Mouse (Mus musculus) intestine, embryonic 16.5 days (tissue): ENCODE results near the gene Col13a1. TPM values are rescaled to one million over a fixed set of nuclear protein-coding genes. Genes with fewer than 3 reads are reported as not detected.

Source experiments
- ATAC-seq: fragments of 200-750 bp; cut with Nextera tagmentation; 2 replicates; pipeline ENCODE4 v1.8.0; 2017; ENCODE audit warnings: moderate TSS enrichment, moderate library complexity
- H3K27ac ChIP-seq: fragments of 300-500 bp; sonication (generic); 2 replicates; pipeline ENCODE4 v1.5.1; 2014; ENCODE audit warnings: mild to moderate bottlenecking, low read length
- H3K27me3 ChIP-seq: fragments of 300-500 bp; sonication (generic); replicated peaks from 2 replicates; pipeline ENCODE4 v1.6.1; 2014; ENCODE audit warnings: low read length, control low read depth, mixed read lengths; ENCODE audit not compliant: control insufficient read depth, insufficient read depth
- H3K36me3 ChIP-seq: fragments of 300-500 bp; sonication (generic); 2 replicates; pipeline ENCODE4 v1.6.1; 2014; ENCODE audit warnings: low read length, control low read depth; ENCODE audit not compliant: control insufficient read depth, insufficient read depth
- H3K4me1 ChIP-seq: fragments of 300-500 bp; sonication (generic); 2 replicates; pipeline ENCODE4 v1.6.1; 2014; ENCODE audit warnings: low read length, control low read depth, mixed read lengths; ENCODE audit not compliant: control insufficient read depth, insufficient read depth
- H3K4me2 ChIP-seq: fragments of 300-500 bp; sonication (generic); 2 replicates; pipeline ENCODE4 v1.6.1; 2014; ENCODE audit warnings: low read depth, low read length, control low read depth
- H3K4me3 ChIP-seq: fragments of 300-500 bp; sonication (generic); 2 replicates; pipeline ENCODE4 v1.5.1; 2014; ENCODE audit warnings: mild to moderate bottlenecking, low read length
- H3K9ac ChIP-seq: fragments of 300-500 bp; sonication (generic); 2 replicates; pipeline ENCODE4 v1.6.1; 2014; ENCODE audit warnings: low read depth, low read length
- H3K9me3 ChIP-seq: fragments of 300-500 bp; sonication (generic); 2 replicates; pipeline ENCODE4 v1.6.1; 2016; ENCODE audit warnings: low read length, control low read depth; ENCODE audit not compliant: control insufficient read depth
- WGBS: fragments of 180-500 bp; shearing (Covaris S2); extraction: QIAGEN DNeasy Blood & Tissue Kit; methylation state at CpG from one replicate; pipeline ENCODE4 v1.1.7; 2014; 5-methylcytosine and 5-hydroxymethylcytosine counted together
- polyA plus RNA-seq: library from polyadenylated mRNA; unstranded; fragments of >200 nt; fragmentation: Nextera tagmentation; extraction: Ambion mirVana; gene quantifications from 2 replicates; pipeline ENCODE4 v1.2.1, GENCODE M21; 2015

Gene Col13a1
- polyA plus RNA-seq, 1 experiment from 2014 or later = 4.5 TPM

DNA sequence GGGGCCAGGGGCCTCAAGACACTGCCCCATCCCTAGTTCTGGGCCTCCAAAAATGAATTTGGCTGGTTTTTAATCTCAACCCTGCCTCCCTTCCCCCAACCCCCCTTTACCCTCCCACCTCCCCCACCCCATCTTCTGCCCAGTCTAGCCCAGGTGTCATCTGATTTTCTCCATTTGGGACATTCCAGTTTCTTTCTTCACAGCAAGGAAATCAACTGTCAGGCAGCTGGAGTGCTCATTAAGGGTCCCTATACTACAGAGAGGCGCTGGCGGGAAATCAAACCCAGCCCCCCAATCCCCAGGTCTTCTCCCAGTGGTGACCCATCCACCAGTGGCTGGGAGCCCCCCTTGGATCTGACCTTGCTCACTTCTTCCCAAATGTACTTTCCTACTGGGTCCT lies 4.3 kb downstream of the Col13a1 start:
- Histone ChIP-seq H3K36me3 (no peaks in the 10 kb centered on the region), H3K4me2 (no peak overlapping the region), H3K9me3 (no peaks in the 10 kb centered on the region), H3K9ac (no peak overlapping the region), H3K27me3 (peaks cover 30% of the 10 kb centered on the region), H3K27ac (no peak overlapping the region), H3K4me3 (no peak overlapping the region), H3K4me1 (peaks cover 8% of the 10 kb centered on the region)
- WGBS = 89% methylated on average over 2 of the region's 2 CpGs
- ATAC-seq = no peak

DNA sequence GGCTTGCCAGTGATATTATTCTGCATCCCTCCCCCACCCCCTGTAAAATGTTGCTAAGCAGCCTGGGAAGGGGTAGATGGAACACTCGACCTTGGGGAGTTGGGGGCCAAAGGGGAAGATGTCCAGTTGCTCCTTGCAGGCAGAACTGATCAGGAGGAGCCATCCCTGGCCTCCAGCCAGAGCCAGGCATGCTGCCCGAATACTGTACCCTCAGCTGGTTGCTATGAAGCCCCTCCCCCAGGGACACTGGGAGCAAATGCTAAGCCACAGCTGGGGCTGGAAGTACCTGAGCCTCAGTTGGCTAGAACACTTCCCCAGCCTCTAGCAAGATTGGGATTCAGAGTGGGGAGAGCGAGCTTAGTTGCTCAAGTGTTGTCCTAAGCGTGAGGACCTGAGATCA lies 6.9 kb downstream of the Col13a1 start:
- no peak for ATAC-seq
- Histone ChIP-seq H3K27ac (no peak overlapping the region), H3K9me3 (no peaks in the 10 kb centered on the region), H3K4me1 (peaks cover 4% of the 10 kb centered on the region; the same call in 1 of the 2 replicates), H3K4me2 (no peak overlapping the region), H3K27me3 (0 out of 2 replicates have a peak, but pooled peaks cover 8% of the 10 kb centered on the region), H3K9ac (no peak overlapping the region), H3K36me3 (no peaks in the 10 kb centered on the region), H3K4me3 (no peak overlapping the region)
- WGBS = 24% methylated on average over 4 of the region's 4 CpGs

- H3K4me3 ChIP-seq = no peak overlapping the region
- H3K9me3 ChIP-seq = no peaks in the 10 kb centered on the region
- H3K36me3 ChIP-seq = no peaks in the 10 kb centered on the region
- H3K27me3 ChIP-seq = 0 out of 2 replicates have a peak, but pooled peaks cover 8% of the 10 kb centered on the region
- H3K27ac ChIP-seq = no peak overlapping the region
- no peak for ATAC-seq
- WGBS = 69% methylated on average over 7 of the region's 7 CpGs
- peaks cover 12% of the 10 kb centered on the region for H3K4me1 ChIP-seq
- no peak overlapping the region for H3K9ac ChIP-seq
- H3K4me2 ChIP-seq = no peak overlapping the region
Measured at GRCm38 (mm10) chr10:61968003-61968553, 10.8 kb downstream of the Col13a1 start.

- no peak overlapping the region for H3K9ac ChIP-seq
- peaks cover 11% of the 10 kb centered on the region for H3K4me1 ChIP-seq
- no peak overlapping the region for H3K27ac ChIP-seq
- no peak for ATAC-seq
- no peaks in the 10 kb centered on the region for H3K36me3 ChIP-seq
- 61% methylated on average over 3 of the region's 3 CpGs for WGBS
- no peak overlapping the region for H3K4me3 ChIP-seq
- no peak overlapping the region for H3K4me2 ChIP-seq
- H3K27me3 ChIP-seq = 0 out of 2 replicates have a peak, but pooled peaks cover 8% of the 10 kb centered on the region
- no peaks in the 10 kb centered on the region for H3K9me3 ChIP-seq
Measured at GRCm38 (mm10) chr10:61967207-61967606, 11.7 kb downstream of the Col13a1 start.

- no peaks in the 10 kb centered on the region for H3K9me3 ChIP-seq
- no peak overlapping the region for H3K4me2 ChIP-seq
- WGBS = 22% methylated on average over 7 of the region's 7 CpGs
- H3K9ac ChIP-seq = peak overlapping the region; percentile 33; the same call in 1 of the 2 replicates
- ATAC-seq = peak; percentile 38
- H3K4me1 ChIP-seq = peaks cover 8% of the 10 kb centered on the region
- H3K36me3 ChIP-seq = no peaks in the 10 kb centered on the region
- no peaks in the 10 kb centered on the region for H3K27me3 ChIP-seq
- H3K27ac ChIP-seq = no peak overlapping the region
- no peak overlapping the region for H3K4me3 ChIP-seq
Measured at GRCm38 (mm10) chr10:61965386-61965841, 13.5 kb downstream of the Col13a1 start.

DNA sequence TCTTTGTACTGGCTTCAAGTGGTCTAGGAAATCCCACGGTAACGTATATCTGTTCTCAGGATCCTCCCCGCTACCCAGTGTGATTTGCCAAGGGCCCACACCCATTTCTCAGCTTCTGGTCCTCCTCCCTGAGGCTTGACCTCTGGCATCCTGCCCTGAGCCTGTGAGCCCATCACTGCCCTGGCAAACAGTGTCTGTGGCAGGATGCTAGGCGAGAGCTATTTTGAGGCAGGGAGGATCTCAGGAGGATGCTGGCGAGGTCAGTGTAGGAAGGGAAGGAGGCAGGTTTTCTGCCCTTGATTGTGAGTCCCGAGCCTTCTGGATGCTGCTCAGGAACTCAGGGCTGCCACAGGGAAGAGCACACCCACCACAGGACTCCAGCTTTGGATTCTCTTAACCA lies 22.2 kb downstream of the Col13a1 start:
- Histone ChIP-seq H3K27me3 (no peaks in the 10 kb centered on the region), H3K36me3 (no peaks in the 10 kb centered on the region), H3K4me2 (no peak overlapping the region), H3K9me3 (no peaks in the 10 kb centered on the region), H3K4me3 (no peak overlapping the region), H3K4me1 (peaks cover 12% of the 10 kb centered on the region), H3K9ac (no peak overlapping the region), H3K27ac (no peak overlapping the region)
- 67% methylated on average over 6 of the region's 6 CpGs for WGBS
- ATAC-seq = no peak

DNA sequence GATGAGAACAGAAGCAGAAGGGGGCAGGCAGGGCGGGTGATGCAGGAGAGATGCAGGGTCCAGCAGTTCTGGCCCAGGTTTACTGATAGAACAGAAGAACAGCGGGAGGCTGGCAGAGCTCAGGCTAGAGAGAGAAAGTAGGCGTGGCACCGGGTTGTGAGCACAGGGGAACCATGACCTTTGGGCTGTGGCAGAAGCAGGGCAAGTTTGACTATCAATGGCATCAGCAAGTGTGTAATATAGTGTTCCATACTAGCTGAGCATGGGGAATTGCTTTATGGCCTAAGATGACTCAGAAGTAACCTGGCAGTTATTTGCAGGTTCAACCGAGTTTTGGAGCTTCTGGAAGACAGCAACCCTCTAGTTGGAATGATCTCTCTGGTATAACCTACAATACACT lies 25.0 kb downstream of the Col13a1 start:
- ATAC-seq = peak; percentile 94
- H3K27ac ChIP-seq = no peak overlapping the region
- H3K9ac ChIP-seq = no peak overlapping the region
- H3K4me1 ChIP-seq = peaks cover 12% of the 10 kb centered on the region
- no peaks in the 10 kb centered on the region for H3K27me3 ChIP-seq
- 64% methylated on average over 5 of the region's 5 CpGs for WGBS
- H3K4me3 ChIP-seq = no peak overlapping the region
- H3K9me3 ChIP-seq = no peaks in the 10 kb centered on the region
- H3K36me3 ChIP-seq = no peaks in the 10 kb centered on the region
- H3K4me2 ChIP-seq = no peak overlapping the region

DNA sequence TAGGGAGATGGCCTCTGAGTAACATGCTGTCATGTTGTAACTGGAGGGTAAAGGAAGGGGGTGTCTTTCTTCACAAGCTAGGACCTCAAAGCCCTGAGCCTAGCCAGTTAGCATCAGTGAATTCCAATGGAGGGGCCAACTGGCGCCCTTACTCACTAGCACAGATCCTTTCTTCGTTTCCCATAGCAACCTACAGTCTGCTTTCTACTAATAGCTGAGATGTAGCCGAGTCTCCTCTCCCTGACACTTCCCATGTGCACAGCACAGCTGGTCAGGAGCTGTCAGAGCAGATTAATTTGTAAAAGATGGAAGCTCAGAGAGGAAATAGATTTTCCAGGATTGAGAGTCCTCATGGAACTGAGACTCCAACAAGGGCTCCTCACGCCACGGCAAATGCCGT lies 29.4 kb downstream of the Col13a1 start:
- no peak for ATAC-seq
- no peak overlapping the region for H3K9ac ChIP-seq
- H3K9me3 ChIP-seq = no peaks in the 10 kb centered on the region
- no peaks in the 10 kb centered on the region for H3K36me3 ChIP-seq
- H3K4me1 ChIP-seq = peaks cover 9% of the 10 kb centered on the region
- H3K4me3 ChIP-seq = no peak overlapping the region
- no peaks in the 10 kb centered on the region for H3K27me3 ChIP-seq
- no peak overlapping the region for H3K4me2 ChIP-seq
- H3K27ac ChIP-seq = no peak overlapping the region
- WGBS = 47% methylated on average over 6 of the region's 6 CpGs

DNA sequence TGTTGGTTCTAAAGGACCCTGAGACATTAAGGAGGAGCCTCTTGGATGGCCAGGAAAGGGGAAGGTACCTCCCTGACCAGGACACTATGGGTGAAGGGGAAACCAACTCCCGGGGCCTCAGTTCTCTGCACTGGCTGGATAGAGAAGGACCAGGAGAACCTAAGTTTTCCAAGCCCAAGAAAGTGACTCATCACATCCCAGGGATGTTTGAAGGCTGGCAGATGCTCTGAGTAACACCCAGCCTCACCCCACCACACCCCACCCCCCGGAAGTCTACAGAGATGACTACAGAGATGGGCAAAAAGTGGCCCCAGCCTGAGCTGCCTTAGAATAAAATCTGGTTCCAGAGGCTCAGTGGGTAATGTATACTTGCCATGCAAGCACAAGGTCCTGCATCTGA lies 34.5 kb downstream of the Col13a1 start:
- Histone ChIP-seq H3K9me3 (no peaks in the 10 kb centered on the region), H3K27ac (no peak overlapping the region), H3K4me2 (no peak overlapping the region), H3K27me3 (no peaks in the 10 kb centered on the region), H3K36me3 (no peaks in the 10 kb centered on the region), H3K4me3 (no peak overlapping the region), H3K4me1 (0 out of 2 replicates have a peak, but pooled peaks cover 3% of the 10 kb centered on the region), H3K9ac (no peak overlapping the region)
- ATAC-seq = no peak
- WGBS = 85% methylated on average over 2 of the region's 2 CpGs

DNA sequence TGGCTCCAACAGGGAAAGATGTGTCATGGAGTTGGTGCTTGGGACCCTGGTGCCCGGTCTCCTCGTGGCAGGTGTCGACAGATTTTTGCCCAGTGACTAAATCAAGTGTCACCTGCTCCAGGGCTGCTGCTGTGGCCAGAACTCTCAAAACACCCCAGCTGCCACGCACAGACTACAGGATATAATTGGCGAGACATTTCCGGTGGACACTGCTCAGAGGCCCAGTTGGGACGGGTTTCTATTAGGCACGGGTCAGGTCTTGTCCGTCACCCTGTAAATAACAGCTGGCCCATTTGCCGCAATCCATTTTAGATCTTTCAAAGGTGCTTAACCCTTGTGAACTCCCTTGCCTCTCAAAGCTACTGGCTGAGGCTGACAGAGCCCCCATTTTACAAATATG lies 35.4 kb downstream of the Col13a1 start:
- Histone ChIP-seq H3K4me2 (no peak overlapping the region), H3K27me3 (no peaks in the 10 kb centered on the region), H3K9me3 (no peaks in the 10 kb centered on the region), H3K36me3 (no peaks in the 10 kb centered on the region), H3K4me1 (0 out of 2 replicates have a peak, but pooled peaks cover 3% of the 10 kb centered on the region), H3K9ac (no peak overlapping the region), H3K27ac (no peak overlapping the region), H3K4me3 (no peak overlapping the region)
- WGBS = 71% methylated on average over 10 of the region's 10 CpGs
- no peak for ATAC-seq
